Mouse (Mus musculus): Measurements from ENCODE around the gene Sema3g.

Sema3g gene

GRCm38 (mm10) chr14:31232404-31233069 lies 14.9 kb downstream of the Sema3g start:
- DNase-seq (ENCODE audit: low spot score) = no peak

DNA sequence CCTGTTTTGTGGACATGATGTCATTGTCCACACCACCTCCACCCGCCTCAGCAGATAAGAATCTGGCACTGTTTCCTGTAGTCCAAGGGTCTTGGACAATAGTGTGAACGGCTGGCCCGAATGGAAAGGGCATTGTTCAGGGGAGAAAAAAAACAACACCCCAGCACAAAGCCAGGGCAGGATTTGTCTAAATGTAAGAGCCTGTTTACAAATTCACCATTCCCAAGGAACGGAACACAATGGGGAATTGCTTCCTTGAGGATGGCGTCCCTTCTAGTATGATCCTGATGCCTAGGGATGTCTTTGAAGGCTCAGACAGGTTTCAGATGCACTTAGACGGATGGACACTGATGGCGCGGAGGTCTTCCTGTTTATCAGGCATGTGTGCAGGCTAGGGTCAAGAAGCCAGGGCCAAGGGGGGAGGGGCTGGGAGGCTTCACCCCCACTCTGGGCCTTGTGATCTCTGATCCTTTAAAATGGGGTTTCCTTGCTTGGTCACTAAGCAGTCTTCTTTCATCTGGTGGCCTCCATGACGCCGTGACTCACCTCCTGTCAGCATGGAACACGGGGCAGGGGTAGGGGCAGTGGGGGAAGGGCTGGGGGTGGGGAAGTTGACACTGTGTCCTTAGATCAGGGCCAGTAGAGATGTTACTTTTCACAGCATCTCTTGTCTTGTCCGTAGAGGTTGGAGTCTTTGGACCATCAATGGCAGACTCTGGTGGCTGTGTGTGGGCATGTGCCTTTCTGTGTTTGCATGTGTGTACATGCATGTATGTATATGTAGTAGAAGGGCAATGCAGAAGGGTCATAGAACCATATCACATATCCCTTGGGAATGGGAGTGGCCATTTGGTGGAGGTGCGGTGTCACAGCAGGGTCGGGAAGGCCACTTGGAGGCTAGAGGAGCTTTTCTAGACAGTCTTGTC lies 15.7 kb downstream of the Sema3g start:
- DNase-seq (ENCODE audit: low spot score) = no peak

- peak; percentile 68 for DNase-seq (ENCODE audit: low spot score)
Observed at GRCm38 (mm10) chr14:31233996-31234591, 16.4 kb downstream of the Sema3g start.

DNA sequence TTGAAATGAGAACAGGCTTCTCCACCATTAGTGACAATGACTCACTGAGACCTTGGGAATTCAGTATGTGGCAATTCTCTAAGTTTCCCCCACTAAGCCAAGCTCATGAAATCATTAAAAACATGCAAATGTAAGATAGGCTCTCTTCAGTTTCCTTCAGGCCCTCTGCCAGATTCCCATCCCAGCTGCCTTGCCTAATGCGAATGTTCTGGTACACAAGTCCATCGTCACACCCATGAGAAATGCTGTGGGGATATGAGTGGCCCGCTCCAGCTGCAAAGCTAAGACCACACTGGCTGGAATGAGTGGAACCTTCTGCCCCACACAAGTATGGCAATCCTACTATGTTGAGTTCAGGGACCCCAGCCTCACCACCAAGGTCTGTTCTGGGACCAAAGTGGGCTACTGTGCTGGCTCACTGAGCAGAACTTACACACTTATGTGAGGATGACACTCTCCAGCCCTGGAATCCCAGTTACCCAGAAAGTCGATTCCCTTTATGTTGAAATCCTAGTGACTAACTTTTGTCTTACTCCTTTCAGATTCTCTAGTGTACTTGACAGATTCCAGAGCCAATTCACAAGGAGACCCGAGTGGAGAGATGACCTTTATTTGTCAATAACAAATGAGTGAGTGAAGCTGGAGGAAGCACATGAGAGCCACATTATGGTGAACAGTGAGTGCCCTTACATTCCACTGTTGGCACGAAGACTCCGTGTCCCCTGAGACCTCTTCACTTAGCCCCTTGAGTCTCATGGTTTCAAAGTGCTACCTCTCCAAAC lies 19.6 kb downstream of the Sema3g start:
- DNase-seq (ENCODE audit: low spot score) = no peak

- DNase-seq (ENCODE audit: low spot score) = no peak
Observed at GRCm38 (mm10) chr14:31240528-31240927, 22.9 kb downstream of the Sema3g start.

GRCm38 (mm10) chr14:31244777-31245176 lies 27.1 kb downstream of the Sema3g start:
- no peak for DNase-seq (ENCODE audit: low spot score)

GRCm38 (mm10) chr14:31245946-31246345 lies 28.3 kb downstream of the Sema3g start:
- DNase-seq (ENCODE audit: low spot score) = no peak

GRCm38 (mm10) chr14:31248396-31248795 lies 30.7 kb downstream of the Sema3g start:
- no peak for DNase-seq (ENCODE audit: low spot score)

DNA sequence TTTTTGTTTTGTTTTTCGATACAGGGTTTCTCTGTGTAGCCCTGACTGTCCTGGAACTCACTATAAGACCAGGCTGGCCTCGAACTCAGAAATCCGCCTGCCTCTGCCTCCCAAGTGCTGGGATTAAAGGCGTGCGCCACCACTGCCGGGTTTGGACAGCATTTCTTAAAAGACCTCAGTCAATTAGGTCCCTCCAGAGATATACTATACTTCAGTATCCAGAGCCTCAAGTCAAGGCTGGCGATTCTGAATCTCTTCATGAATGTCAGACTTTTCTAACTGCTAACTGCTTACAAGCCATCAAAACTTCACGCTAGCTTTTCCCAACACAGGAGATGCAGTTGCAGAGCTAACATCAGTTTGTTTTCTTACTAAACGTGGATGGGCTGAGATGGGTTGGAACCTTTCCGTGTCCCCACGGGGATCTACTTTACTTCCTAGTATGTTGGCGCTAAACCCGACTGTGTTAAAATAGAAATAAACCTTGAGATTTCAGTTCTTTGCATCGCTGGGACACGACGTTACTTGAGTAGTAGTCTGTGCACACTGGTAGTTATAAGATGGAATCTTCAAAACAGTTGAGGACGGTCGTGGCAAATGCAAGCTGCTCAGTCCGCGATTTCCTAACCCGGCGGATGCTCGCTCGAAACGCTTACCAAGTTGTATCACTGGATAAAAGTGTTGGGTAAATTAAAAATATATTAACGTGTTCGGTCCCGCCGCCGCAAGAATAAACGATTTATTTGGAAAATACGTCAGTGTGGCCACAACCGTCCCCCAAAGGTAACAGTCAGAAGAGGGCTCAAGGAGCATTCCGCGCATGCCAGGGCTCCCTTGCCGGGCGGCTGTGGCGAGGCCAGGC lies 32.8 kb downstream of the Sema3g start:
- DNase-seq (ENCODE audit: low spot score) = no peak

GRCm38 (mm10) chr14:31251084-31251604 lies 33.5 kb downstream of the Sema3g start, which contains the start of the genes Phf7 and Bap1:
Phf7 (minus strand) TSS chr14:31251317.
Bap1 (plus strand) TSS chr14:31251450.
- peak; percentile 95 for DNase-seq (ENCODE audit: low spot score)

GRCm38 (mm10) chr14:31251626-31252025 lies 34.0 kb downstream of the Sema3g start:
- DNase-seq (ENCODE audit: low spot score) = no peak

DNA sequence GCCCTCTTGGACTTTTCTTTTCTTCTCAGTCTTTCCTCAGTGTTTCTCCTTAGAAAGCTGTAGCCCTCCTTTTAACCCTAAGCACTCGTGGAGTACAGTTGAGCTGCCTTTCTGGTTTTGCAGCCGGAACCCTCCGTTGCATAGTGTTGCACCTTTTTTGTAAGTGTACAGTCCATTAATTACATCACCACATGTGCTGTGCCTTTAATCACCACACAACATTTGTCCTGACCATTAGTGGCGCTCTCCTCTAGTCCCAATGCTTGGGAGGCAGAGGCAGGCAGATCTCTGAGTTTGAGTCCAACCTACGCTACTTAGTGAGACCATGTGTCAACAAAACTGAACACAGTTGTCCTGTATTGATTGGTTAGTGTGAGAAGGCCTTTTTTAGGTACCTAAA lies 34.4 kb downstream of the Sema3g start:
- DNase-seq (ENCODE audit: low spot score) = no peak

DNA sequence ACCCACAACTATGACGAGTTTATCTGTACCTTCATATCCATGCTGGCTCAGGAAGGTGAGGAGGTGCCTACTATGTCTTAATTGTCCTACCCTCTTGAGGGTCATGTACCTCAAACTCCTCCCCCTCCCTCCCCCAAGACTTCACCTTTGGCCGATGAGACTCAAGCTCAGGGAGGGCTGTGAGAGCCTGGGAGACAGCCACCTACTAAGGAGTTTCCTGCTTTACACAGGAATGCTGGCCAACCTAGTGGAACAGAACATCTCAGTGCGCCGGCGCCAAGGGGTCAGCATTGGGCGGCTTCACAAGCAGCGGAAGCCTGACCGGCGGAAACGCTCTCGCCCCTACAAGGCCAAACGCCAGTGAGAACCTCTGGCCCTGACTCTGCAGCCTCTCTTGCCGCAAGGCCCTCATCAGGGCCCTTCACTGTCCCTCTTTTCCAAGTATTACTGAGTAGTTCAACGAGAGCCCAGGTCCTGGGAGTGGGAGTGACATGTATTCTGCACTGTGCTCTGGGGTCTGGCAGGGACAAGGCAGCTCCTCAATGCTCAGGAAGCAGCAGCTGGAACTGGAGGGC lies 40.9 kb downstream of the Sema3g start:
- no peak for DNase-seq (ENCODE audit: low spot score)

DNA sequence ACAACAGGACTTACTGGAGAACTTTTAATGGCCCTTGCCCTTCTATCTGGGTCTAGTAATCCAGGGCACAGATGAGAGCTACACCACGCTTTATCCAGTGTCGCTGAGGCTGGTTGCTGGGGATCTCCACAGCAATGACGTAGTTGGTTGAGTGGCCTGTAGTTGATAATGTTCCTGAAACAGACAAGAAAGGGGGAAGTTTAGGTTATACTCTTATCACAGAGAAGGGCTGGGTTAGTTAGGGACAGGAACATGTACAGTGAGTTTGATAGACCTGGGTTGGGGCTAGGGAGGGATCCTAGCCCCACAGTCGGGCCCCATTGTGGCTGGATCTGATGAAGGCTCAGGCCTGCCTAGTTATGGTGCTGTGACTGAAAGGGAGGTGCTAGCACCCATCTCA lies 42.7 kb downstream of the Sema3g start:
- DNase-seq (ENCODE audit: low spot score) = no peak

DNA sequence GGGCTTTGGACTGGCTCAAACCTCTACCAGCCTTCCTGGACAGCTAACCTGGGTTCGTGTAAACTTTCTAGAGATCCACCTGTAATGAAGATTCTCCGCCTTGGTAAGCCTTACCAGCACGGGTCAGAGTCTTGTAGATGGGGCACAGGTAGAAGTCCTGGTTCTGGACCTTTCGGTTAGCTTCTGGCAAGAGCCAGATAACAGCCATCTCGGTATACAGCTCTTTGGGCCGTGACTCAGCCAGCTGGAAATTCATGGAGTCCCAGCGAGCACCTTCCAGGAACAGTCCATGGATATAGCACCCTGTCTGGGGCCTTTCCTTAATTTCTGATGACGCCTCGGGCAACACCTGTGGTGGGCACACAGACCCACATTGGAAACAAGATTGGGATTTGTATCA lies 43.3 kb downstream of the Sema3g start:
- DNase-seq (ENCODE audit: low spot score) = no peak

GRCm38 (mm10) chr14:31267649-31268048 lies 50.0 kb downstream of the Sema3g start:
- no peak for DNase-seq (ENCODE audit: low spot score)

DNA sequence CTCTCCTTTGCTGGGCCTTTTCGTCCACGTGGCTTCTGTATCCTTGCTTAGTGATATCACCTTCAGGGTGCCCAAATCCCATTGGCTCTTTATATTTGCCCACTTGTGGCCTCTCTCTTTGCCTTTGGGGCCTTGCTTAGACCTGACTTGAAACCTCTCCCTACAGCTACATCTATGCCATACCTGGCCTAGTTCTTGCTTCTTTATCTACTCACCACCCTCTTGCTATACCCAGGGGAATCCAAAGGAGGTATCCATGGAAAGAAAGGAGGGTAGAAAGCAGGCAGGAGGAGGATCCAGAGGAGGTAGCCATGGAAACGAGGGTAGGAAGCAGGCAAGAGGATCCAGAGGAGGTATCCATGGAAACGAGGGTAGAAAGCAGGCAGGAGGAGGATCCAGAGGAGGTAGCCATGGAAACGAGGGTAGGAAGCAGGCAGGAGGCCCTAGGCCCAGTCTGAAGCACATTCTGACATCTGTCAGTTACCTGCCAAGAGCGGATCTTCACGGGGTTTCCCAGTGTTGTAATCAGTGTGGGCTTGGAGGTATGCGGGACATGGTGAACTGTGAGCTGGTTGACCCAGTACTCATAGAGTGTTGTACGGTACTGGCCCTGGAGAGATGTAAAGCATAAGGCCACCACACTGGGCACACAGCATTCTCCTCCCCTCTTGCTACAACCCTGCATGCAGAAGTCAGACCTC lies 50.8 kb downstream of the Sema3g start:
- no peak for DNase-seq (ENCODE audit: low spot score)

DNA sequence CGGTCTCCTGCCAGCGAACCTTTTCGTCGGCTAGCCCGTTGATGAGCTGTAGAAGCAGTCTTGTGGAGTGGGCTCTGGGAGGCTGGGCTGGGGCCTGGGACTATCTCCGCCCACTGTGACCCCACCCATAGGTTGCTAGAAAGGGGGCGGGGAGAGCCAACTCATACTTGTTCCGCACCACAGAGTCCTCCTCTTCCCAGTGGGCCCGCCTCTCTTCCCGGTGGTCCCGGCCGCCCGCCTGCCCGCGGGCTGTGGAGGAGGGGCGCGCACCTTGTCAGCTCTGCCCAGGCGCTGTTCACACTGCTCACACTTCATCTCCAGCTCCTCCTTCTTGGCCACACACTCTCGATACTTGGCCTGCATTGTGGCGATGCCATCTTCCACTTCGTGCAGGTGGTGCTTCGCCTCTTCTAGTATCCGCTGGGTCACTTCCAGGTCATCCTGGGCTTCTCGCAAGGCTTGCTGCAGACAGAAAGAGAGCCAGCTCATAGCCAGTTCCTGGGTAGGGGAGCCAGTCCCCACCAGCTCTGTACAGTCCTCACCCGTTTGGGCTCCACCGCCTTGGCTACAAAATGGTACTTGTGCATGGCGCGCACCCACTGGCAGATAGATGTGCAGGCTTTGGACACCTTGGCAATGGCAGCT lies 51.9 kb downstream of the Sema3g start:
- DNase-seq (ENCODE audit: low spot score) = peak; percentile 12

GRCm38 (mm10) chr14:31271121-31271520 lies 53.5 kb downstream of the Sema3g start:
- DNase-seq (ENCODE audit: low spot score) = no peak
